Mouse (Mus musculus) MEL (cell line): Measurements from ENCODE around the gene Slc25a25. TPM values are rescaled to one million over a fixed set of nuclear protein-coding genes. Genes with fewer than 3 reads are reported as not detected.
A peak's percentile ranks its signal among the peaks of the same experiment; 100 is the strongest.

ENCODE experiments used
- DNase-seq: peaks from one replicate; pipeline ENCODE4 v3.0.0; 2011; ENCODE audit warnings: low read depth, low spot score
- H3K27ac ChIP-seq: 2 replicates; pipeline ENCODE4 v1.5.1; 2012; ENCODE audit warnings: low read depth, mild to moderate bottlenecking, control low read depth, low read length, moderate library complexity; ENCODE audit not compliant: control insufficient read depth
- H3K27me3 ChIP-seq, 2 experiments: fragments of 150-350 bp in 1 of 2; sonication (generic) in 1 of 2; 2 replicates each; pipeline ENCODE4 v1.6.1; 2012; ENCODE audit warnings: low read length in 2 of 2, mild to moderate bottlenecking in 2 of 2, improper control_type of control experiment in 1 of 2, moderate library complexity in 1 of 2; ENCODE audit not compliant: insufficient read depth in 2 of 2, control insufficient read depth in 1 of 2
- H3K36me3 ChIP-seq, 2 experiments: 2 replicates each; pipeline ENCODE4 v1.6.1; 2012 to 2014; ENCODE audit warnings: low read length in 2 of 2, improper control_type of control experiment in 1 of 2, inconsistent platforms in 1 of 2, mild to moderate bottlenecking in 1 of 2; ENCODE audit not compliant: insufficient read depth in 2 of 2, control insufficient read depth in 1 of 2
- H3K4me1 ChIP-seq, 2 experiments: fragments of 150-350 bp in 1 of 2; sonication (generic) in 1 of 2; 2 replicates each; pipeline ENCODE4 v1.6.1; 2012; ENCODE audit warnings: low read length in 2 of 2, improper control_type of control experiment in 1 of 2, mild to moderate bottlenecking in 1 of 2; ENCODE audit not compliant: insufficient read depth in 2 of 2, control insufficient read depth in 1 of 2
- H3K4me3 ChIP-seq, 2 experiments: fragments of 150-350 bp in 1 of 2; sonication (generic) in 1 of 2; 2 replicates each; pipeline ENCODE4 v1.5.1; 2012; ENCODE audit warnings: low read depth in 2 of 2, low read length in 2 of 2, mild to moderate bottlenecking in 2 of 2, moderate library complexity in 2 of 2, control low read depth in 1 of 2, improper control_type of control experiment in 1 of 2; ENCODE audit not compliant: control insufficient read depth in 1 of 2, insufficient read depth in 1 of 2
- H3K79me2 ChIP-seq: 2 replicates; pipeline ENCODE4 v1.6.1; 2012; ENCODE audit warnings: mild to moderate bottlenecking, low read length, moderate library complexity; ENCODE audit not compliant: control insufficient read depth, poor library complexity, insufficient read depth
- H3K9ac ChIP-seq: 2 replicates; pipeline ENCODE4 v1.6.1; 2012; ENCODE audit warnings: low read depth, mild to moderate bottlenecking, control low read depth, low read length, moderate library complexity; ENCODE audit not compliant: control insufficient read depth, poor library complexity, severe bottlenecking
- H3K9me3 ChIP-seq: fragments of 150-350 bp; sonication (generic); replicated peaks from 2 replicates; pipeline ENCODE4 v1.6.1; 2012; ENCODE audit warnings: mild to moderate bottlenecking, low read length, improper control_type of control experiment, moderate library complexity; ENCODE audit not compliant: insufficient read depth
- CHD1 ChIP-seq: IDR thresholded peaks from 2 replicates; pipeline ENCODE4 v1.6.1; 2012; ENCODE audit warnings: low read depth, mild to moderate bottlenecking, inconsistent platforms, low read length, improper control_type of control experiment
- CHD2 ChIP-seq: IDR thresholded peaks from 2 replicates; pipeline ENCODE4 v1.6.1; 2011; ENCODE audit warnings: low read length, improper control_type of control experiment
- CTCF ChIP-seq, 3 experiments: IDR thresholded peaks in 2 of 3; conservative IDR thresholded peaks in 1 of 3; 2 replicates each; pipeline ENCODE4 v1.5.1; 2011 to 2012; ENCODE audit warnings: low read length in 3 of 3, low read depth in 2 of 3, mild to moderate bottlenecking in 2 of 3, improper control_type of control experiment in 1 of 3, inconsistent platforms in 1 of 3, mixed read lengths in 1 of 3, moderate library complexity in 1 of 3; ENCODE audit not compliant: control insufficient read depth in 1 of 3, insufficient read depth in 1 of 3, poor library complexity in 1 of 3, severe bottlenecking in 1 of 3
- E2F4 ChIP-seq: IDR thresholded peaks from 2 replicates; pipeline ENCODE4 v1.6.1; 2011; ENCODE audit warnings: low read depth, low read length, improper control_type of control experiment, borderline replicate concordance
- ELF1 ChIP-seq: IDR thresholded peaks from 2 replicates; pipeline ENCODE4 v1.6.1; 2014; ENCODE audit warnings: low read depth, mild to moderate bottlenecking, inconsistent platforms, low read length, improper control_type of control experiment, moderate library complexity
- EP300 ChIP-seq, 2 experiments: IDR thresholded peaks; 2 replicates each; pipeline ENCODE4 v1.6.1; 2011; ENCODE audit warnings: improper control_type of control experiment in 2 of 2, low read length in 2 of 2, low read depth in 1 of 2, mild to moderate bottlenecking in 1 of 2
- GABPA ChIP-seq: IDR thresholded peaks from 2 replicates; pipeline ENCODE4 v1.6.1; 2012; ENCODE audit warnings: low read depth, mild to moderate bottlenecking, inconsistent platforms, low read length, improper control_type of control experiment, moderate library complexity
- GATA1 ChIP-seq: IDR thresholded peaks from 2 replicates; pipeline ENCODE4 v1.6.1; 2011; ENCODE audit warnings: low read depth, low read length, improper control_type of control experiment
- HCFC1 ChIP-seq: IDR thresholded peaks from 2 replicates; pipeline ENCODE4 v1.6.1; 2012; ENCODE audit warnings: low read depth, mild to moderate bottlenecking, inconsistent platforms, low read length, improper control_type of control experiment, moderate library complexity
- JUND ChIP-seq: IDR thresholded peaks from 2 replicates; pipeline ENCODE4 v1.6.1; 2011; ENCODE audit warnings: low read depth, mild to moderate bottlenecking, improper control_type of control experiment, low read length
- KAT2A ChIP-seq: conservative IDR thresholded peaks from 2 replicates; pipeline ENCODE4 v1.6.1; 2012; ENCODE audit warnings: low read depth, low read length, improper control_type of control experiment, inconsistent platforms
- MAZ ChIP-seq: IDR thresholded peaks from 2 replicates; pipeline ENCODE4 v1.6.1; 2012; ENCODE audit warnings: low read depth, mild to moderate bottlenecking, inconsistent platforms, low read length, improper control_type of control experiment
- MEF2A ChIP-seq: IDR thresholded peaks from 2 replicates; pipeline ENCODE4 v1.6.1; 2014; ENCODE audit warnings: low read depth, mild to moderate bottlenecking, inconsistent platforms, low read length, improper control_type of control experiment; ENCODE audit not compliant: poor library complexity, insufficient replicate concordance, severe bottlenecking; ENCODE audit errors: extremely low read depth
- MXI1 ChIP-seq: IDR thresholded peaks from 2 replicates; pipeline ENCODE4 v1.6.1; 2011; ENCODE audit warnings: mild to moderate bottlenecking, low read depth, low read length, improper control_type of control experiment
- MYC ChIP-seq: IDR thresholded peaks from 2 replicates; pipeline ENCODE4 v1.6.1; 2011; ENCODE audit warnings: low read depth, mild to moderate bottlenecking, low read length, improper control_type of control experiment, moderate library complexity
- NRF1 ChIP-seq: IDR thresholded peaks from 2 replicates; pipeline ENCODE4 v1.6.1; 2014; ENCODE audit warnings: low read depth, mild to moderate bottlenecking, inconsistent platforms, low read length, improper control_type of control experiment, moderate library complexity; ENCODE audit not compliant: poor library complexity, insufficient read depth, severe bottlenecking
- POLR2A ChIP-seq, 2 experiments: IDR thresholded peaks; 2 replicates each; pipeline ENCODE4 v1.6.1; 2011 to 2012; ENCODE audit warnings: low read length in 2 of 2, mild to moderate bottlenecking in 2 of 2, control low read depth in 1 of 2, improper control_type of control experiment in 1 of 2, low read depth in 1 of 2, moderate library complexity in 1 of 2; ENCODE audit not compliant: control insufficient read depth in 1 of 2, insufficient read depth in 1 of 2, poor library complexity in 1 of 2
- POLR2AphosphoS2 ChIP-seq: IDR thresholded peaks from 2 replicates; pipeline ENCODE4 v1.6.1; 2011; ENCODE audit warnings: low read length, improper control_type of control experiment
- POLR2AphosphoS5 ChIP-seq: IDR thresholded peaks from 2 replicates; pipeline ENCODE4 v1.6.1; 2012; ENCODE audit warnings: low read depth, borderline replicate concordance, mild to moderate bottlenecking, inconsistent platforms, low read length, moderate library complexity, mixed read lengths
- RAD21 ChIP-seq: IDR thresholded peaks from 2 replicates; pipeline ENCODE4 v1.6.1; 2011; ENCODE audit warnings: mild to moderate bottlenecking, low read depth, low read length, improper control_type of control experiment
- SIN3A ChIP-seq: IDR thresholded peaks from 2 replicates; pipeline ENCODE4 v1.6.1; 2012; ENCODE audit warnings: low read length, improper control_type of control experiment, inconsistent platforms
- TAL1 ChIP-seq: IDR thresholded peaks from 2 replicates; pipeline ENCODE4 v1.6.1; 2012; ENCODE audit warnings: mild to moderate bottlenecking, inconsistent platforms, low read length, moderate library complexity, mixed read lengths
- TBP ChIP-seq: IDR thresholded peaks from 2 replicates; pipeline ENCODE4 v1.8.0; 2011; ENCODE audit warnings: low read depth, low read length, improper control_type of control experiment
- TCF12 ChIP-seq: IDR thresholded peaks from 2 replicates; pipeline ENCODE4 v1.6.1; 2014; ENCODE audit warnings: low read depth, mild to moderate bottlenecking, inconsistent platforms, low read length, improper control_type of control experiment, moderate library complexity
- UBTF ChIP-seq: IDR thresholded peaks from 2 replicates; pipeline ENCODE4 v1.6.1; 2012; ENCODE audit warnings: low read depth, mild to moderate bottlenecking, inconsistent platforms, low read length, improper control_type of control experiment, moderate library complexity, borderline replicate concordance; ENCODE audit not compliant: insufficient read depth
- USF1 ChIP-seq: IDR thresholded peaks from 2 replicates; pipeline ENCODE4 v1.6.1; 2014; ENCODE audit warnings: low read depth, mild to moderate bottlenecking, inconsistent platforms, low read length, improper control_type of control experiment, moderate library complexity
- USF2 ChIP-seq, 2 experiments: IDR thresholded peaks; 2 replicates each; pipeline ENCODE4 v1.6.1; 2011 to 2012; ENCODE audit warnings: improper control_type of control experiment in 2 of 2, low read length in 2 of 2, borderline replicate concordance in 1 of 2, inconsistent platforms in 1 of 2, low read depth in 1 of 2, mild to moderate bottlenecking in 1 of 2; ENCODE audit not compliant: insufficient read depth in 1 of 2
- ZKSCAN1 ChIP-seq: IDR thresholded peaks from 2 replicates; pipeline ENCODE4 v1.6.1; 2012; ENCODE audit warnings: low read depth, mild to moderate bottlenecking, inconsistent platforms, low read length, improper control_type of control experiment, moderate library complexity
- ZMIZ1 ChIP-seq: IDR thresholded peaks from 2 replicates; pipeline ENCODE4 v1.6.1; 2012; ENCODE audit warnings: low read depth, mild to moderate bottlenecking, inconsistent platforms, low read length, improper control_type of control experiment, moderate library complexity
- polyA plus RNA-seq, 2 experiments: library from polyadenylated mRNA; stranded (reverse) in 1 of 2; unstranded in 1 of 2; fragments of >175 nt in 1 of 2; fragments of >200 nt in 1 of 2; gene quantifications; 2 replicates each; pipeline versions ENCODE4 v1.2.1 to v1.2.4; 2012; ENCODE audit warnings: low replicate concordance in 2 of 2, low read depth in 1 of 2; ENCODE audit not compliant: insufficient read length in 2 of 2, insufficient read depth in 1 of 2, missing spikeins in 1 of 2
- total RNA-seq: library from RNA; depleted of rRNA; stranded (reverse); fragments of 300-350 nt; gene quantifications from 2 replicates; pipeline ENCODE4 v1.2.3, GENCODE M21; 2012

Slc25a25 gene
- total and polyA plus RNA-seq, 3 experiments: 22.3 to 32.5 TPM; not detected in 1

GRCm38 (mm10) chr2:32496190-32496589 is 44.9 kb upstream of the Slc25a25 start:
- DNase-seq: peak; percentile 49
- H3K4me3 ChIP-seq: peak overlapping the region; percentile 49 to 61

DNA sequence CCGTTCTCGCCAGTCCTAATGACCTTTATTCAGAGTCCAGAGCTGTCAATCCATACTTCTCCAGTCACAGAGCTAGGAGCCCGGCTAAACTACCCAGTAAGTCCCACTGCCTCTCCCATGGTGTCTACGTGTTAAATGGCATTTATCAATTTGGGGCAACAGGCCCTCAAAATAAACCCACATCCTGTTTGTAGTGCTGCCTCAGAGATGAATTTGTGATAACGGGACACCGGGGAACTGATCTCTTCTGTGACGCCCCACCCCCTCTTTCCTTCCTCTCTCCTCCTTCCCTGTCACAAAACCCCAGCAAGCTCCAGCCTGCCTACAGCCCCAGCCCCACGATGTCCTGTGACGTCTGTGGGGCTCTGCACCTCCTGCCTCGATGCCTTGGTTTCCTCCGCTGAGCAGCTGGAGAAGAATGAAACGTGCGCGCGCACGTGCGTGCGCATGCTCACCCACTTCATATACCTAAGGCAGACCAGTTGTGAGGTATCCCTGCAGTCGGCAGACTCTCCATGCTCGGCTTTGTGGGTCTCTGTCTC is 44.0 kb upstream of the Slc25a25 start:
- Histone ChIP-seq H3K4me3 (peak overlapping the region; percentile 49 to 61), H3K36me3 (peaks cover 0 to 19% of the 10 kb centered on the region in 2 experiments; a peak in 2 of 4 replicates), H3K79me2 (no peaks in the 10 kb centered on the region; the same call in 1 of the 2 replicates), H3K27ac (peak overlapping the region; percentile 97), H3K27me3 (no peaks in the 10 kb centered on the region), H3K9ac (peak overlapping the region; percentile 70), H3K9me3 (no peaks in the 10 kb centered on the region), H3K4me1 (peaks cover 17 to 33% of the 10 kb centered on the region in 2 experiments)
- peak; percentile 99 for DNase-seq
- TF ChIP-seq E2F4 (no peak), KAT2A (peak; percentile 42; the same call in 1 of the 2 replicates), GATA1 (peak; percentile 95), USF2 (IDR thresholded peaks at IDR 0.05; ENCODE audit: borderline replicate concordance in 1 of 2, insufficient read depth in 1 of 2, low read depth in 1 of 2, low read length in 2 of 2) (no peak), POLR2AphosphoS2 (peak; percentile 71), ZKSCAN1 (no peak), GABPA (no peak; the same call in 1 of the 2 replicates), MEF2A (peak; percentile 64; the same call in 1 of the 2 replicates), HCFC1 (peak; percentile 69; the same call in 1 of the 2 replicates), MYC (peak; percentile 95), USF1 (peak; percentile 46), TAL1 (peak; percentile 89), MAZ (peak; percentile 70), EP300 (IDR thresholded peaks at IDR 0.05; ENCODE audit: low read depth in 1 of 2, low read length in 2 of 2) (peak; percentile 93 to 96), RAD21 (no peak), TCF12 (peak; percentile 94), ZMIZ1 (peak; percentile 78; the same call in 1 of the 2 replicates), POLR2AphosphoS5 (no peak), UBTF (no peak), NRF1 (peak; percentile 95), SIN3A (peak; percentile 95), TBP (peak; percentile 85), ELF1 (peak; percentile 70), CTCF (IDR thresholded peaks at IDR 0.05 in 2 of 3, conservative IDR thresholded peaks at IDR 0.05 in 1 of 3; ENCODE audit: control insufficient read depth in 1 of 3, insufficient read depth in 1 of 3, low read depth in 2 of 3, low read length in 3 of 3, poor library complexity in 1 of 3, severe bottlenecking in 1 of 3) (no peak), POLR2A (IDR thresholded peaks at IDR 0.05; ENCODE audit: control insufficient read depth in 1 of 2, insufficient read depth in 1 of 2, low read depth in 1 of 2, low read length in 2 of 2, poor library complexity in 1 of 2) (peak in 1 of 2 experiments; percentile 83; a peak in 2 of 4 replicates), CHD1 (peak; percentile 89; the same call in 1 of the 2 replicates), CHD2 (peak; percentile 66; the same call in 1 of the 2 replicates), MXI1 (peak; percentile 91), JUND (no peak; the same call in 1 of the 2 replicates)

More at GRCm38 (mm10) chr2:32496190-32496589, 44.9 kb upstream of the Slc25a25 start:
- Histone ChIP-seq H3K79me2 (no peaks in the 10 kb centered on the region; the same call in 1 of the 2 replicates), H3K36me3 (peaks cover 0 to 19% of the 10 kb centered on the region in 2 experiments; a peak in 2 of 4 replicates), H3K4me1 (peaks cover 17 to 33% of the 10 kb centered on the region in 2 experiments), H3K27ac (peak overlapping the region; percentile 97), H3K27me3 (no peaks in the 10 kb centered on the region), H3K9ac (peak overlapping the region; percentile 70), H3K9me3 (no peaks in the 10 kb centered on the region)
- TF ChIP-seq MYC (no peak), GATA1 (no peak)
